11 mouse cellular contexts compared by ENCODE assay signal in the genomic region with DNA sequence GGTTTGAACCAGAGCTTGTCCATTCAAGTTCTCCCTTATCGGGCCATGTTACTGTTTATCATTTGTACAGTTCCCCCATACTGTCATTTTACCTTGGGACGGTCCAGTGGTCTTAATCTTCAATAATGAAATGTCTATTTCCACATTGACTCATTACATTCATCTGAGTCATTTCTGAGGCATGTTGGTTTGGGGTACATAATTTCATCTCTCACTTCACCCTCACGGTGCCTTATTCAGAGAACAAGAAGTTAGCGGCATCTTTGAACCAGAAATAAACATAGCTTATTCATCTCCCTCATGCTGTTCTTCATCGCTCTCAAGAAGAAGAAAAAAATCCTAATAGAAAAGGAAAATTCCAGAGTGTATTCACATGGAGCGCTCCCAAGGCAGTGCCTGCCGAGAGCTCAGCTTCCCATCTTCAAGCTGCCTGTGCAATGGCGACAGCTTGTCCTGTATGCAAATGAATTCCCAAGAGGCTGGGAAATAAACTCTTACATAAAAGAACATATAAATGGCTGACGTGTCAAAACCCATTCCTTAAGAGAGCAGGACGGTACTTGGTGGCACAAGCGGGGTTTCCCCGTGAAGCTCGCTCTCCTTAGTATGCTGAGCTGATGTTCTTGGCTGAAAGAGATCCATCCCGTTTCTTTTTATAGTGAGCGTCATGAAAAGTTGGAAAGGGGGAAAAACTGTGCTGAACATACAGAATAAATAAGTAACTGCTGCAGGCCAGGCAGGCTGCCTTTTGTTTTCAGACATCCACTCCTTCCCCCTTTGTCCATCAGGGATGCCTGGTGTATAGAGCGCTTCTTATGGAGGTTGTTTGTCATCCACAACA.
DNase-seq lines count a peak whose midpoint lies in the region; ATAC-seq and TF ChIP-seq lines count a peak whose summit lies in the region.
"Had no signal": no experiment of that assay in that cellular context is flagged by ENCODE, and none has a peak within 500 bp of the region (broad histone marks: within the 10 kb centered on the region; RNA-seq: fewer than 3 reads in every experiment).

No protein-coding gene starts in this region.

- ATAC-seq in lung, postnatal 0 days = 0 out of 2 replicates have a peak, but pooled peaks have one; percentile 7
- ATAC-seq in forebrain, embryonic 14.5 days = peak; percentile 65
- no peak for ATAC-seq in liver, embryonic 11.5 days (replicated peaks; ENCODE audit: low FRiP score)
- ATAC-seq in CD4-positive, CD25-positive, alpha-beta regulatory T cell, adult 4 months = no peak

- peaks cover 3% of the 10 kb centered on the region; the same call in 1 of the 2 replicates for H3K4me1 ChIP-seq in lung, postnatal 0 days (ENCODE audit: insufficient read depth, low read depth, low read length)
- H3K4me1 ChIP-seq in forebrain, embryonic 14.5 days (ENCODE audit: control insufficient read depth, insufficient read depth, low read length) = peaks cover 92% of the 10 kb centered on the region
- H3K4me1 ChIP-seq in liver, embryonic 11.5 days (replicated peaks; ENCODE audit: control insufficient read depth, insufficient read depth, low read length) = no peaks in the 10 kb centered on the region

- H3K4me2 ChIP-seq in lung, postnatal 0 days (replicated peaks; ENCODE audit: low read depth, low read length) = no peak overlapping the region
- peak overlapping the region; percentile 26 for H3K4me2 ChIP-seq in forebrain, embryonic 14.5 days (ENCODE audit: low read length)
- H3K4me2 ChIP-seq in liver, embryonic 11.5 days = no peak overlapping the region
- H3K4me2 ChIP-seq: heart, embryonic 15.5 days had no signal

- no peak for DNase-seq in lung, postnatal 0 days (ENCODE audit: low spot score)
- DNase-seq in lung, postnatal 36 days = no peak
- DNase-seq in forebrain, embryonic 14.5 days (ENCODE audit: low spot score) = peak; percentile 86
- DNase-seq in mesoderm, embryonic 11.5 days (ENCODE audit: low read depth, low spot score) = peak; percentile 64
- DNase-seq in telencephalon, adult 2 months (ENCODE audit: low read depth, low spot score) = peak; percentile 79
- no peak for DNase-seq in liver, embryonic 11.5 days (ENCODE audit: low spot score)
- DNase-seq in ovary, postnatal 36 days (ENCODE audit: low spot score) = no peak
- DNase-seq: lung, postnatal 14 days; retina, postnatal 1 day had no signal

- H3K9ac ChIP-seq in lung, postnatal 0 days (replicated peaks; ENCODE audit: low read depth) = no peak overlapping the region
- peak overlapping the region; percentile 36; the same call in 1 of the 2 replicates for H3K9ac ChIP-seq in forebrain, embryonic 14.5 days (ENCODE audit: low read length)
- no peak overlapping the region for H3K9ac ChIP-seq in liver, embryonic 11.5 days (ENCODE audit: low read depth, low read length)
- H3K9ac ChIP-seq: heart, embryonic 15.5 days had no signal

- no peaks in the 10 kb centered on the region for H3K9me3 ChIP-seq in lung, postnatal 0 days (ENCODE audit: low read length)
- H3K9me3 ChIP-seq in forebrain, embryonic 14.5 days (replicated peaks; ENCODE audit: control insufficient read depth, low read length) = no peaks in the 10 kb centered on the region
- H3K9me3 ChIP-seq in liver, embryonic 11.5 days (ENCODE audit: control insufficient read depth, low read length) = no peaks in the 10 kb centered on the region
- H3K9me3 ChIP-seq: heart, embryonic 15.5 days had no signal

- no peak overlapping the region for H3K4me3 ChIP-seq in lung, postnatal 0 days (ENCODE audit: low read depth, low read length)
- no peak overlapping the region for H3K4me3 ChIP-seq in forebrain, embryonic 14.5 days (ENCODE audit: low read depth, low read length)
- H3K4me3 ChIP-seq in liver, embryonic 11.5 days (ENCODE audit: low read depth, low read length) = no peak overlapping the region
- H3K4me3 ChIP-seq: heart, embryonic 15.5 days had no signal

- 69% methylated on average over 16 of the region's 16 CpGs for WGBS in lung, postnatal 0 days
- WGBS in forebrain, embryonic 14.5 days = 13% methylated on average over 16 of the region's 16 CpGs
- 86% methylated on average over 16 of the region's 16 CpGs for WGBS in liver, embryonic 11.5 days

- 0 out of 2 replicates have a peak overlapping the region, but pooled peaks have one; percentile 6 for H3K27ac ChIP-seq in lung, postnatal 0 days (ENCODE audit: low read length)
- peak overlapping the region; percentile 63 for H3K27ac ChIP-seq in forebrain, embryonic 14.5 days (ENCODE audit: low read depth, low read length)
- H3K27ac ChIP-seq in liver, embryonic 11.5 days (ENCODE audit: low read depth, low read length) = no peak overlapping the region
- H3K27ac ChIP-seq: heart, embryonic 15.5 days had no signal

- H3K36me3 ChIP-seq in lung, postnatal 0 days (ENCODE audit: insufficient read depth, low read length) = no peaks in the 10 kb centered on the region
- no peaks in the 10 kb centered on the region for H3K36me3 ChIP-seq in forebrain, embryonic 14.5 days (ENCODE audit: control insufficient read depth, insufficient read depth, low read length)
- H3K36me3 ChIP-seq in liver, embryonic 11.5 days (ENCODE audit: control insufficient read depth, insufficient read depth, low read length) = no peaks in the 10 kb centered on the region
- H3K36me3 ChIP-seq: heart, embryonic 15.5 days had no signal

- no peak for TF ChIP-seq EP300 in lung, postnatal 0 days (IDR thresholded peaks at IDR 0.05)

- TF ChIP-seq CTCF in lung, postnatal 0 days (IDR thresholded peaks at IDR 0.05) = no peak

- H3K27me3 ChIP-seq in lung, postnatal 0 days (replicated peaks; ENCODE audit: insufficient read depth, low read length) = no peaks in the 10 kb centered on the region
- no peaks in the 10 kb centered on the region for H3K27me3 ChIP-seq in forebrain, embryonic 14.5 days (replicated peaks; ENCODE audit: control insufficient read depth, insufficient read depth, low read length)
- no peaks in the 10 kb centered on the region for H3K27me3 ChIP-seq in liver, embryonic 11.5 days (replicated peaks; ENCODE audit: control insufficient read depth, insufficient read depth, low read length)
- H3K27me3 ChIP-seq: heart, embryonic 15.5 days had no signal

Comparison
In these comparisons a context has a peak if more than half of its experiments do, and no peak if none do; other contexts are left out.
1. ATAC-seq: peak in lung, postnatal 0 days (single experiment) and forebrain, embryonic 14.5 days (single experiment); none in liver, embryonic 11.5 days (single experiment) and CD4-positive, CD25-positive, alpha-beta regulatory T cell, adult 4 months (single experiment).
2. DNase-seq: peak in forebrain, embryonic 14.5 days (single experiment), mesoderm, embryonic 11.5 days (single experiment) and telencephalon, adult 2 months (single experiment); none in lung, postnatal 0 days (single experiment), lung, postnatal 36 days (single experiment), liver, embryonic 11.5 days (single experiment) and ovary, postnatal 36 days (single experiment).